Mouse (Mus musculus): ENCODE results near the gene Trappc6b.

GRCm38 (mm10) chr12:59052470-59052869, 8.8 kb downstream of the Trappc6b start:
- no peak for TF ChIP-seq CTCF (IDR thresholded peaks at IDR 0.05; ENCODE audit: borderline replicate concordance, insufficient read depth, low read length)
- no peak for TF ChIP-seq POLR2A (IDR thresholded peaks at IDR 0.05; ENCODE audit: low read depth, low read length)
